In the genomic region with DNA sequence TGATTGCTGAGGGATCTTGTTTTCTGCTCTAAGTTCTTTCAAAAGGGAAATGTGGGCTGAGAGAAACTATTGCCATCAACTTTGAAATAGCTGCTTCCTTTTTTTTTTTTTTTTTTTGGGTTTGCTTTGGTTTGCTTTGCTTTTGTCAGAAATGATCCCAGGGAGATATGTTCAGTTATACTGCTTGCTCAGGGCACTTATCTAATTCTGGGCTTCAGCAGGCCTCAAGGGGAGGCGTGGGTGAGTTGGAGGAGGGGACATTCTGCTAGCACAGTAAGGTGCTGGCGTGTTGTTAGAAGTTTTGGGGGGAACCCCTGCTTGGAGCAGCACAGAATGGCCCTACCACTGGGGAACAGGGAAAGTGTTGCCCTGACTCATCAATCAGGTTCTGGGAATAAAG, we compare ENCODE assay signal across 23 mouse cellular contexts.
DNase-seq lines count a peak whose midpoint lies in the region; ATAC-seq and TF ChIP-seq lines count a peak whose summit lies in the region.
"Had no signal": no experiment of that assay in that cellular context is flagged by ENCODE, and none has a peak within 500 bp of the region (broad histone marks: within the 10 kb centered on the region; RNA-seq: fewer than 3 reads in every experiment).

No protein-coding gene starts in this region.

- no peaks in the 10 kb centered on the region for H3K9me3 ChIP-seq in heart, postnatal 0 days (replicated peaks; ENCODE audit: control insufficient read depth, low read length)
- H3K9me3 ChIP-seq in limb, embryonic 10.5 days (replicated peaks): no peaks in the 10 kb centered on the region
- H3K9me3 ChIP-seq: embryonic facial prominence, embryonic 15.5 days; hindbrain, embryonic 15.5 days; intestine, embryonic 15.5 days; liver, embryonic 12.5 days; midbrain, embryonic 13.5 days; neural tube, embryonic 13.5 days had no signal

- ATAC-seq in heart, postnatal 0 days (ENCODE audit: insufficient read depth, low read depth): no peak
- peak; percentile 25; the same call in 1 of the 2 replicates for ATAC-seq in granulocyte monocyte progenitor cell, adult 5-6 weeks (replicated peaks; ENCODE audit: poor library complexity, severe bottlenecking)
- ATAC-seq: forebrain, postnatal 0 days; intestine, embryonic 15.5 days; liver, embryonic 12.5 days; midbrain, embryonic 13.5 days had no signal

- H3K36me3 ChIP-seq in heart, postnatal 0 days (replicated peaks; ENCODE audit: control insufficient read depth, insufficient read depth, low read length): no peaks in the 10 kb centered on the region
- H3K36me3 ChIP-seq in limb, embryonic 10.5 days: no peaks in the 10 kb centered on the region
- H3K36me3 ChIP-seq: embryonic facial prominence, embryonic 15.5 days; hindbrain, embryonic 15.5 days; intestine, embryonic 15.5 days; liver, embryonic 12.5 days; midbrain, embryonic 13.5 days had no signal

- no peak for TF ChIP-seq EP300 in heart, postnatal 0 days (IDR thresholded peaks at IDR 0.05; ENCODE audit: low read depth)

- no peaks in the 10 kb centered on the region for H3K27me3 ChIP-seq in heart, postnatal 0 days (ENCODE audit: control insufficient read depth, insufficient read depth, low read length)
- H3K27me3 ChIP-seq in limb, embryonic 10.5 days (ENCODE audit: low read depth, poor library complexity, severe bottlenecking): no peaks in the 10 kb centered on the region
- H3K27me3 ChIP-seq: embryonic facial prominence, embryonic 15.5 days; hindbrain, embryonic 15.5 days; intestine, embryonic 15.5 days; liver, embryonic 12.5 days; midbrain, embryonic 13.5 days; neural tube, embryonic 13.5 days had no signal

- H3K9ac ChIP-seq in heart, postnatal 0 days (replicated peaks; ENCODE audit: low read depth, low read length): no peak overlapping the region
- H3K9ac ChIP-seq: embryonic facial prominence, embryonic 15.5 days; forebrain, postnatal 0 days; hindbrain, embryonic 15.5 days; intestine, embryonic 15.5 days; liver, embryonic 12.5 days; midbrain, embryonic 13.5 days; neural tube, embryonic 13.5 days had no signal

- DNase-seq in heart, adult 11 months: peak; percentile 87
- DNase-seq in heart, postnatal 14 days: no peak
- no peak for DNase-seq in heart, postnatal 0 days (ENCODE audit: low spot score)
- DNase-seq in heart, postnatal 25 days (ENCODE audit: low spot score): no peak
- no peak for DNase-seq in lung, postnatal 10 days
- DNase-seq in adrenal gland, postnatal 25 days: no peak
- no peak for DNase-seq in limb, embryonic 10.5 days (ENCODE audit: low spot score)
- DNase-seq: cerebellum, adult 11-12 months; cerebellum, postnatal 25 days; forebrain, postnatal 0 days; kidney, postnatal 36 days; left cerebral cortex, postnatal 4 days; lung, adult 2 months; lung, postnatal 36 days; right cerebral cortex, adult 18-20 months; thymus, postnatal 25 days had no signal

- intact Hi-C loops in heart, postnatal 14 days (cut with DNase I): no loop called here
- intact Hi-C loops in heart, postnatal 25 days (cut with DNase I): no loop called here

- H3K4me2 ChIP-seq in heart, postnatal 0 days (ENCODE audit: low read depth, low read length): no peak overlapping the region
- H3K4me2 ChIP-seq: embryonic facial prominence, embryonic 15.5 days; hindbrain, embryonic 15.5 days; intestine, embryonic 15.5 days; liver, embryonic 12.5 days; midbrain, embryonic 13.5 days; neural tube, embryonic 13.5 days had no signal

- TF ChIP-seq CTCF in heart, postnatal 0 days (IDR thresholded peaks at IDR 0.05; ENCODE audit: low read depth): no peak

- WGBS in heart, postnatal 0 days: 34% methylated on average over 2 of the region's 2 CpGs
- WGBS in limb, embryonic 10.5 days: 64% methylated on average over 2 of the region's 2 CpGs

- peaks cover 30% of the 10 kb centered on the region for H3K4me1 ChIP-seq in heart, postnatal 0 days (ENCODE audit: control insufficient read depth, insufficient read depth)
- no peaks in the 10 kb centered on the region for H3K4me1 ChIP-seq in limb, embryonic 10.5 days
- H3K4me1 ChIP-seq: embryonic facial prominence, embryonic 15.5 days; hindbrain, embryonic 15.5 days; intestine, embryonic 15.5 days; midbrain, embryonic 13.5 days had no signal

- no peak overlapping the region for H3K4me3 ChIP-seq in heart, postnatal 0 days (ENCODE audit: low read depth, low read length)
- no peak overlapping the region for H3K4me3 ChIP-seq in limb, embryonic 10.5 days
- H3K4me3 ChIP-seq: embryonic facial prominence, embryonic 15.5 days; hindbrain, embryonic 15.5 days; intestine, embryonic 15.5 days; liver, embryonic 12.5 days; midbrain, embryonic 13.5 days; neural tube, embryonic 13.5 days had no signal

- H3K27ac ChIP-seq in heart, postnatal 0 days (ENCODE audit: low read depth): peak overlapping the region; percentile 50
- no peak overlapping the region for H3K27ac ChIP-seq in limb, embryonic 10.5 days
- H3K27ac ChIP-seq: embryonic facial prominence, embryonic 15.5 days; hindbrain, embryonic 15.5 days; intestine, embryonic 15.5 days; liver, embryonic 12.5 days; midbrain, embryonic 13.5 days; neural tube, embryonic 13.5 days had no signal
